Mouse (Mus musculus): ENCODE data around the gene Catsperz. TPM values are rescaled to one million over a fixed set of nuclear protein-coding genes. Genes with fewer than 3 reads are reported as not detected.
A peak's percentile ranks its signal among the peaks of the same experiment; 100 is the strongest.

The Catsperz gene
- total RNA-seq, 2 experiments from 2014 or later, result not detected

DNA sequence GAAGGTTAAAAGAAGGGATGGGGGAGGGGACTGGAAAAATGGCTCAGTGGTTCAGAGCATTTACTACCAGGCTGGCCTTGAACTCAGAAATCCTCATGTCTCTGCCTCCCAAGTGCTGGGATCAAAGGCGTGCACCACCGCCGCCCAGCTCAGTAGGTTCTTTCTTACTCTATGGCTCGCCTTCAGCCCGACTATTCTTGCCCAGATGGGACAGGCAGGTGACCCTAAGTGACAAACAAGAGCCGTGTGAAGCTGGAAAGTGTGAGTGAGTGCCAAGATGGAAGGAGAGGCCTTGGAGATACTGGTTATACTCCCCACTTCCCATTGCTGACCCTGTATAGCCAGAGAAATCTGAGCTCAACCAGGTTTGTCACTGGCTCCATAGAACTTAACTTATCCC lies 18.5 kb upstream of the Catsperz start:
- no peak for DNase-seq

GRCm38 (mm10) chr19:6942764-6943163 lies 17.6 kb upstream of the Catsperz start:
- no peak for DNase-seq

- peak; percentile 92 for DNase-seq
Observed at GRCm38 (mm10) chr19:6942249-6942691, 17.1 kb upstream of the Catsperz start, which contains the start of gene Gpr137. Gene Gpr137, minus strand, starts transcription at chr19:6942480.

DNA sequence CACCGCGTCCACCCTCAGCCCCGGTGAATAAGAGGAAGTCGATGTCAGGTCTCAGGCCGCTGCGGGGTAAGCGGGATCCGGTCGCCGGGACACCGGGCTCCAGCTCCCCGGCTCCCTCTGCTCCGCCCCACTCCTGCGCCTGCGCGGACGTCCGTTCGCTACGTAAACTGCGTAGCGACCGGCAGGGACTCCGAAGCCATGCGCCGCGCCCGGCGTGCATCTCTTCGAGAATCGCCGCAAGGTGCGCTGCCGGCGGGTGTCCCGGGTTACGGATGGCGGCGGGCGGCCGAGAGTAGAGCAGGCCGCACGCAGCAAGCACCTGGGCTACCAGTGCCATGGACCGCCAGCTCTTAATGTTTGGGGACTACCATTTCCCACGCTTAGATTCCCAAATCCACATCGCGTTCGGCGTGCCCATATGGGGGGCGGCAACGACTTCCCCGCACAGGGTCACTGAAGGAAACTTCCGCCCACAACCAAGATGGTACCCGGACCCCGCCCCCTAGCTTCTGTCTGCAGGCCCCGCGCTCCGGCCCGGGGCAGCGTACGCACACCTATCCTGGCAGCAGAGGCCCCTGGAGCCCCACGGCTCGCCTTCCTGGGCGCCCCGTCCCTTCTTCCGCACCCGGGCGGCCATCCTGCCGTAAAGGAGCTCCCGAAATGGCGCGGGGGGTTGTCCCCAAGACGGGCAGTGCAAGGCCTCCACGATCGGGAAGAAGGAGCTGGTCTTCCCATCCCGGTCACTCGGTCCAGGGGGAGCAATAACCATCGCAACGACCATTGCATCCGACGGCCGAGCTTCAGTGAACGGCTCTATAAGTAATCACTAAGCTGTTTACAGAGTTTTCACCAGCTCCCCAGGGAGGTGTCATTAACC lies 16.4 kb upstream of the Catsperz start, which contains the start of gene Bad:
Gene Bad, plus strand, starts transcription at position 490 of the 877 bp plus-strand sequence.
- peak; percentile 98 for DNase-seq

GRCm38 (mm10) chr19:6940396-6941351 lies 15.5 kb upstream of the Catsperz start:
- DNase-seq, result no peak

DNA sequence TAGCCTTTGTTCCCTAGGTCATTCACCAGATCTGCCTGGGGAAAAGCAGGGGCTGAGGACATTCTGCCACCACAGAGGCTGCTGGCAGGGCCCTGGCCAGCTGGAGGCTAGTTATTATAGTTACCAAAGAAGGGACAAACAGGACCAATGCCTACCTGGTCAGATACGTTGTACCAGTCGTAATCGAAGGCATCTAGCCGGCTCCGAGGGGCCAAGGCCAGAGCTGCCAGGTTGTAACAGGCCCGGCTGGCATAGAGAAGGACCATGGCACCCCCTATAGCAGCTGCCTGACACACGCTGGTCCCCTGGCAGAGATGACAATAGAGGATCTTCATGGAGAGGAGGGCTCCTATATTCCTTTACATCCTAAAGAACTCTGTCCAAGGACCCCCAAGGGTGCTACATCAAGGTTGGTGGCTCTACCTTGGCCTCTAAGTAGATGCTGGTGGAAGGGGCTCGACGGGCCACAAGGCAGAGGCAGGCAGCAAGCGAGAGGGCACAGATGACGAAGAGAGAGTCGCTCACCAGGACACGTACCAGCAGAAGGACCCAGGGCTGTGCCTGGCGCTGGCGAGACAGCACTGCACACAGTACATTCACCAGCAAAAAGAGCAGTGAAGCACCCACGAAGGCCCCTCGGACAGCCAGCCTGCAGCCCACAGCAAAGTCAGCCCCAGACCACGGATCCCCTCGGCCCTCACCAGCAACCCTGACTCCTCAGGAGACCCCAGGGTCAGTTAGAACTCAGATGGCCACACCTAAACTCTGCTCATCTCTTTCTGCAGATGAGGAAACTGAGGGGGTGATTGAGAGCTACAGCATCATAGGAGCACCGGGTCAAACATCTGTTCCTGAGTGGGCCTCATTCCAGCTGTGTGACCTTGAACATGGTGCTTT lies 14.2 kb upstream of the Catsperz start:
- DNase-seq, result no peak

GRCm38 (mm10) chr19:6937541-6938465 lies 12.6 kb upstream of the Catsperz start:
- no peak for DNase-seq

DNA sequence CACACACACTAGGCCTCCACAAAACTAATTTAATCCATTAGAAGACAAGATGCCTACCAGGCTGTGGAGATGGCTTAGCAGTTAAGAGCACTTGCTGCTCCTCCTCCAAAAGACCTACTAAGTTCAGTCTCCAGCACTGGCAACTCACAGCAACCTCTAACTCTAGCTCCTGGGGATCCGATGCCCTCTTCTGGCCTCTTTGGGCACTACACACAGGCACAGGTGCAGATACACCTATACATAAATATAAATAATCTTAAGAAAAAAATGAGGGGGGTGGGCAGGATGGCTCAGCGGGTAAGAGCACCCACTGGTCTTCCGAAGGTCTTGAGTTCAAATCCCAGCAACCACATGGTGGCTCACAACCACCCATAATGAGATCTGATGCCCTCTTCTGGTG lies 11.1 kb upstream of the Catsperz start:
- no peak for DNase-seq

- no peak for DNase-seq
Observed at GRCm38 (mm10) chr19:6934195-6934977, 9.2 kb upstream of the Catsperz start, which contains the start of gene Kcnk4. Gene Kcnk4, minus strand, starts transcription at chr19:6934515.

- no peak for DNase-seq
Observed at GRCm38 (mm10) chr19:6933436-6934194, 8.4 kb upstream of the Catsperz start.

DNA sequence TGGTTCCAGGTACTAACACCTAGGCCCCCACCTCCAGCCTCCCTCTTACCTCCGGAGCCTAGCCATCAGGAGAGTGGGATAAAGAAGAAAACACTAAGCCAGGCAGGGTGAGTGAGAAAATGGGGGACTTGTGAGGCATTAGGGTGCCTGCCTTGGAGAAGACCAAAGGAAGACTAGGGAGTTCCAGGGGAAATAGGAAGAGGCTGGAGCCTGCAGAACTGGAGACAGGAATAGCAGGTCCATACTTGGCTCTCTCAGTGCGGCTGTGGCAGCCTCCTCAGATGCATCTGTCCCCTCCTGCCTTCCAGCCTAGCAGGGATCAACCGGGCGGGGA lies 7.9 kb upstream of the Catsperz start:
- no peak for DNase-seq

GRCm38 (mm10) chr19:6932018-6932417 lies 6.8 kb upstream of the Catsperz start:
- DNase-seq, result no peak

GRCm38 (mm10) chr19:6931002-6931401 lies 5.8 kb upstream of the Catsperz start:
- no peak for DNase-seq

- DNase-seq, result no peak
Observed at GRCm38 (mm10) chr19:6928080-6928479, 2.9 kb upstream of the Catsperz start.

- no peak for DNase-seq
Observed at GRCm38 (mm10) chr19:6926559-6927255, 1.5 kb upstream of the Catsperz start.

GRCm38 (mm10) chr19:6925611-6926329 lies 590 bp upstream of the Catsperz start:
- DNase-seq, result no peak
